Mouse (Mus musculus) heart, postnatal 4 days (tissue): ENCODE results near the gene Olfr1301. TPM values are rescaled to one million over a fixed set of nuclear protein-coding genes. Genes with fewer than 3 reads are reported as not detected.

Source experiments
- DNase-seq: peaks from one replicate; pipeline ENCODE4 v3.0.0; 2021
- total RNA-seq, 2 experiments: library from RNA; stranded (reverse); gene quantifications; 2 replicates each; pipeline ENCODE4 v1.2.3; 2021

Olfr1301 gene
- not detected for total RNA-seq

DNA sequence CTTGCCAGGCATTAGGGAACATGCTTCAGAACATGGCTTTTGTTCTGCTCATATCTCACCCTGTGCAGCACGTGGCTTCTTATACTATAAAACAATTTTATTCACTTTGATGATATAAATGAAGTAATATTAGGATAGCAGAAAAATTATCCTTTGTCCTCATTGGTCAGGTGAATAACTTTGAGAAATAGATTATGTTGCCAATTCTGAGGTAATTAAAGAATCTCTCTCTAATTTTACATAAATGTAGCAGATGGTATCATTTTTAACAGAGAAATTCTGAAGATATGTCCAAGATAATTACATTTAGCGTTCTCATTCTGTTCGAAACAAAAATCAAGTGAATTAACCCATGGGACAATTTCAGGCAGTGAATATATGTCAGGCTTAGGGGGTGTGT is at the start of gene Olfr1301:
TSS of gene Olfr1301 (plus strand) at position 301 of the 400 bp plus-strand sequence.
- DNase-seq: no peak

GRCm38 (mm10) chr2:111726739-111727138 is 24.1 kb upstream of the Olfr1301 start:
- no peak for DNase-seq

DNA sequence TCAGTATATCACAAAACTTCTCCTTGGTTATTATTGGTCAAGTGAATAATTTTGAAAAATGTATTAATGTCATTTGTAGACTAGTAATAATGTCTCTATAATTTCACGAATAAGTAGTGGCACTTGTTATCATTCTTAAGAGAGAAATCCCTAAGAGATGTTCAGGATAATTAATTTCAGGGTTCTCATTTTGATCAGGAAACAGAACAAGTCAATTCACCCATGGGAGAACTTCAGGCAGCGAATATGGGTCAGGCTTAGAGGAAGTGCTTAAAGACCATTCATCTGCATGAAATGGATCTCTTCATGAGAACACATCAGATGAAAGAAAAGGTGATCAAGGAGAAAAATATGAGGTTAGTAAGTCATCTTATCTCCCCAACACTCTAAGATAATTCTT is 26.3 kb downstream of the Olfr1301 start, which contains the start of gene Olfr1302:
TSS of gene Olfr1302 (plus strand) at position 301 of the 400 bp plus-strand sequence.
- DNase-seq: no peak

Other genes with a start within 250 kb of the Olfr1301 start
- gene Olfr1293-ps, start 225.8 kb upstream of the Olfr1301 start, total RNA-seq: not detected
- gene Olfr1294, start 210.7 kb upstream of the Olfr1301 start, total RNA-seq: not detected
- gene Olfr1295, start 181.3 kb upstream of the Olfr1301 start, total RNA-seq: not detected
- gene Olfr1297, start 124.5 kb upstream of the Olfr1301 start, total RNA-seq: not detected
- not detected for gene Olfr1298, start 101.8 kb upstream of the Olfr1301 start, total RNA-seq
- not detected for gene Olfr1299, start 89.6 kb upstream of the Olfr1301 start, total RNA-seq
- gene Olfr1302, start 26.4 kb downstream of the Olfr1301 start, total RNA-seq: not detected
- not detected for gene Olfr1303, start 69.3 kb downstream of the Olfr1301 start, total RNA-seq
- not detected for gene Olfr1305, start 126.1 kb downstream of the Olfr1301 start, total RNA-seq
- not detected for gene Olfr1306, start 165.3 kb downstream of the Olfr1301 start, total RNA-seq
- gene Olfr1307, start 198.4 kb downstream of the Olfr1301 start, total RNA-seq: under 1 TPM in 1 of 2 experiments, not detected in 1; 0.02 TPM
- gene Olfr1308, start 213.9 kb downstream of the Olfr1301 start, total RNA-seq: not detected
- not detected for gene Olfr1309, start 239.3 kb downstream of the Olfr1301 start, total RNA-seq